Mouse (Mus musculus) layer of hippocampus, postnatal 25 days (tissue): ENCODE results near the gene Olfr530. TPM values are rescaled to one million over a fixed set of nuclear protein-coding genes. Genes with fewer than 3 reads are reported as not detected.

Experiments used
- DNase-seq, 2 experiments: peaks; one replicate each; pipeline ENCODE4 v3.0.0; 2022; ENCODE audit warnings: mixed read lengths in 2 of 2, low spot score in 1 of 2; ENCODE audit errors: extremely low spot score in 1 of 2
- total RNA-seq, 2 experiments: library from RNA; stranded (reverse); gene quantifications; 2 replicates each; pipeline ENCODE4 v1.2.3; 2021

The Olfr530 gene
- not detected for total RNA-seq

DNA sequence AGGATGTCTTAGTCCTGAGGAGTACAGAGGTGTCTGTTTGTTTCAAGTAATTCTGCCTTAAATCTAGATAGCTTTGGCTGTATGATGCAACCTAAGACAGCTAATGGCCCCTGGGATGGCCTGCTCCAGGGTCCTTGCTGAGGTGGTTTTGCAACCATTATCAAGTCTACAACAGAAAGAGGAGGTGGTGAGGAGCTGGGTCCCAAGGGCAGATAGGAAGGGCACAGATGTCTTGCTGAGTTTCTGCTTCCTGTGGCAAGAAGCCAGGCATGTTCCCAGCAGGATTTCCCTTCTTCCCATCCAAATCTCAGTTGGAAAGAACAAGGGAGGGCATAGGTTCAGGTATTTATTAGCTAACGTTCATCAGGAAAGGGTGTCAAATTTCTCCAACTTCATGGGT is at the start of gene Olfr530:
Olfr530 (minus strand) TSS at position 101 of the 400 bp plus-strand sequence.
- no peak for DNase-seq

- DNase-seq = no peak
These were observed 45.4 kb upstream of the Olfr530 start, which contains the start of gene Olfr532 for GRCm38 (mm10) chr7:140421539-140421938. TSS of gene Olfr532 (minus strand) at chr7:140421639.

DNA sequence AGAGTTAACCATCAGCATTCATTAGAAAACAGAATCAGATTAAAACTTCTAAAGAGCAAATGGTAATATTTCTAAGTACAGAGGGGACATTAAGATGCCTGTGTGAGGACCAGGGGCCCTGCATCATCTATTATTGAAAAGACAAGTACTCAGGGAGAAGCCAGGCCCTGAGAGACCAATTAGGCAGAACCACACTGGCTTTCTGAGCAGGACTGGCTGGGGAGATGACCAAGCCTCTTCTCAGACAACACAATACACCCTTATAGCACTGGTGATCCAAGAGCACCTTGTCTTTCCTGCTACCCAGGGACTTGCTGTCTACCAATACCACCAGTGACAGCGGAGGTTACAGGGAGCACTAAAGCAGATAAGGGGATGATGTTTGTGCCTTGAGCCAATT is 26.7 kb upstream of the Olfr530 start, which contains the start of gene Olfr531:
Olfr531 (minus strand) TSS at position 101 of the 400 bp plus-strand sequence.
- DNase-seq = no peak

- DNase-seq = no peak
These were observed 780 bp upstream of the Olfr530 start for GRCm38 (mm10) chr7:140376911-140377310.

DNA sequence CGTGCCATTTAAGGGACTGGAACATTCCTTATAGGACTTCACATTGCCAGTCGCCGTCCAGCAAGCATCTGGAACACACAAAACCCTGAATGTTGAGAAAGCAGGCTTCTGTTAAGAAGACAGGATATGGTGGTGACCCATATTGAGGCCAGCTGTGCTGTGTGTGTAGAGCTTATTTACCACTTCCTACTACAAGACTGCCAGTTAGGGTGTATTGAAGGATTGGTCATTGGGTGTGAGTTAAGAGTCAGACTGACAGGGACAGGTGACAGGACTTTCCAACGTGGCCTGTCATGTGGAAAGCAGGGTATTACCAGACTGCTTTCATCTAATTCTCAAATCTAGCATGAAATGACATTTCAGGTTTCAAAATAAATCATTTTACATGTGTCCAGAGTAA is 1.8 kb downstream of the Olfr530 start:
- DNase-seq = no peak

DNA sequence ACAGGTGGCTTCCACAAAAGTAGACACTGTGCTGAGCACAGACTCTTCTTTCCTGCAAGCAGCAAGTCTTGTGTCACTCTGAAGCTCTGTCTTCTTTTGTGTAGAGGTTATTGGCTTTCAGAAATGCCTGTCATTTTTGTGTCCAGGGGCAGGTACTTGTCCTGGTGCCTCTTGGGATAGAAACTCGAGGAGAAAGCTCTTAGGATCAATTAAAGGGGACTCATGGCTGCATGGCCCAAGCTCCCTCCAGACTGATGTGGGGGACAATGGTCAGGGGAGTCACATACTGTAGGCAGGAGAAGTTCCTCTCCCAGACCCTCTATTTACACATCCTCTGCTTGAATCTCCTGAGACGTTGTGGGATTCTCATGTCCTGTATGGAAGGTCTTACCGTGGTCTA is 14.6 kb downstream of the Olfr530 start, which contains the start of gene Olfr60:
Olfr60 (minus strand) TSS at position 101 of the 400 bp plus-strand sequence.
- no peak for DNase-seq

GRCm38 (mm10) chr7:140333717-140334116 is 42.4 kb downstream of the Olfr530 start, which contains the start of gene Olfr527:
TSS of gene Olfr527 (plus strand) at chr7:140334017.
- DNase-seq = no peak

DNA sequence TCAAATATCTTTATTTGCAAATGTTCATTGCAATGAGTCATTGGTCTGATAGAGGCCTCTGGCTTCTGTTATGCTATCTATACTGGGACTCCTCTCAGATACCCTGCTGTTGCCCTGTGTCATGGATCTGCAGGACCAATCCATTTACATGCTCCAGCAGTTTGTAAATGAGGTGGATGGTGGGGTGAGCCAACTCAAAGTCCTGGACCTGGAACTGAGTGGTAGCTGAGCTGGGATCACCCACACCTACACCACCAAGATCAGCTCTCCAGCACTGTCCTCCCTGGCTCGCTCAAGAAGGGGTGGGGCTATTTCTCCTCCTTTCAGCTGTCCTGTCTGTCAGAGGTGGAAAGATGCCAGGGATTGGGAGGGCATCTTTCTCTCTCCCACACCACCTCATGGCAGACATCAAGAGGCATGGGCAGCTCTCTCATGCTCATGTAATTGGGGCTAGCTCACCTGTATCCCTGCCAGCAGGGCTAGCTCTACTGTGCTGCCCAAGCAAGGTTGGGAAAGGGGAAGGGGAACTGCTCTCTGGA is 46.3 kb downstream of the Olfr530 start:
- DNase-seq = no peak

Other genes with a start within 250 kb of the Olfr530 start
- gene Mtg1, start 238.8 kb downstream of the Olfr530 start, total RNA-seq = 10 to 100 TPM; 24.9 to 30.2 TPM
- 100 to 1,000 TPM; 191 to 207 TPM for gene Sprn, start 221.5 kb downstream of the Olfr530 start, total RNA-seq
- gene Olfr522, start 211.6 kb downstream of the Olfr530 start, total RNA-seq = not detected
- gene Olfr523, start 203.1 kb downstream of the Olfr530 start, total RNA-seq = under 1 TPM in 1 of 2 experiments, not detected in 1; 0.25 TPM
- gene Olfr524, start 170.4 kb downstream of the Olfr530 start, total RNA-seq = not detected
- gene Cd163l1, start 158.1 kb downstream of the Olfr530 start, total RNA-seq = under 1 TPM; 0.39 to 0.63 TPM
- under 1 TPM; 0.22 to 0.26 TPM for gene 5830411N06Rik, start 129.0 kb downstream of the Olfr530 start, total RNA-seq
- not detected for gene Olfr525, start 55.5 kb downstream of the Olfr530 start, total RNA-seq
- gene Olfr527, start 42.3 kb downstream of the Olfr530 start, total RNA-seq = not detected
- not detected for gene Olfr60, start 14.7 kb downstream of the Olfr530 start, total RNA-seq
- not detected for gene Olfr531, start 26.6 kb upstream of the Olfr530 start, total RNA-seq
- not detected for gene Olfr532, start 45.3 kb upstream of the Olfr530 start, total RNA-seq
- not detected for gene Olfr533, start 87.0 kb upstream of the Olfr530 start, total RNA-seq
- gene Olfr535, start 107.9 kb upstream of the Olfr530 start, total RNA-seq = under 1 TPM; 0.07 to 0.19 TPM
- not detected for gene Olfr536, start 131.1 kb upstream of the Olfr530 start, total RNA-seq
- gene Olfr538, start 191.6 kb upstream of the Olfr530 start, total RNA-seq = not detected
- under 1 TPM; 0.30 to 0.45 TPM for gene Olfr46, start 224.9 kb upstream of the Olfr530 start, total RNA-seq